Mouse (Mus musculus) hindbrain, embryonic 14.5 days (tissue): ENCODE data around the gene Gm13691. TPM values are rescaled to one million over a fixed set of nuclear protein-coding genes. Genes with fewer than 3 reads are reported as not detected.

Source experiments
- polyA plus RNA-seq: library from polyadenylated mRNA; unstranded; fragments of >200 nt; fragmentation: Nextera tagmentation; extraction: Ambion mirVana; gene quantifications from 2 replicates; pipeline ENCODE4 v1.2.1, GENCODE M21; 2014

Gene Gm13691
- polyA plus RNA-seq, 1 experiment from 2014 or later, result not detected

Other genes with a start within 250 kb of the Gm13691 start
- 85.7 and 98.4 TPM in 2 replicates for gene Fam171b, start 177.9 kb upstream of the Gm13691 start, polyA plus RNA-seq
- not detected in 2 replicates for gene Zswim2, start 49.3 kb upstream of the Gm13691 start, polyA plus RNA-seq
- not detected in 2 replicates for gene Gm13698, start 34.9 kb upstream of the Gm13691 start, polyA plus RNA-seq
- not detected in 2 replicates for gene Gm13693, start 29.1 kb upstream of the Gm13691 start, polyA plus RNA-seq
- gene Gm13695, start 23.2 kb upstream of the Gm13691 start, polyA plus RNA-seq, result not detected in 2 replicates
- gene Gm13696, start 17.4 kb upstream of the Gm13691 start, polyA plus RNA-seq, result not detected in 2 replicates
- not detected in 2 replicates for gene Gm13694, start 11.6 kb upstream of the Gm13691 start, polyA plus RNA-seq
- not detected in 2 replicates for gene Gm13697, start 5.8 kb upstream of the Gm13691 start, polyA plus RNA-seq